Mouse (Mus musculus): ENCODE measurements around the gene Plau. TPM values are rescaled to one million over a fixed set of nuclear protein-coding genes. Genes with fewer than 3 reads are reported as not detected.

The Plau gene
- polyA plus RNA-seq, 1 experiment from 2014 or later, result 0.15 TPM

GRCm38 (mm10) chr14:20795423-20796152, 40.9 kb upstream of the Plau start:
- Histone ChIP-seq H3K9me3 (no peaks in the 10 kb centered on the region), H3K27me3 (0 out of 2 replicates have a peak, but pooled peaks cover 6% of the 10 kb centered on the region), H3K9ac (no peak overlapping the region), H3K4me1 (peaks cover 45% of the 10 kb centered on the region), H3K4me3 (replicated peaks) (no peak overlapping the region), H3K36me3 (replicated peaks) (peaks cover 11% of the 10 kb centered on the region), H3K4me2 (no peak overlapping the region; the same call in 1 of the 2 replicates), H3K27ac (no peak overlapping the region)
- ATAC-seq (ENCODE audit: low FRiP score), result no peak
- WGBS, result 50% methylated on average over 7 of the region's 9 CpGs

- no peak overlapping the region for H3K4me2 ChIP-seq
- no peak overlapping the region; the same call in 1 of the 2 replicates for H3K27ac ChIP-seq
- no peaks in the 10 kb centered on the region for H3K9me3 ChIP-seq
- ATAC-seq (ENCODE audit: low FRiP score), result no peak
- no peak overlapping the region for H3K4me3 ChIP-seq (replicated peaks)
- 71% methylated on average over 8 of the region's 8 CpGs for WGBS
- H3K9ac ChIP-seq, result no peak overlapping the region
- H3K36me3 ChIP-seq (replicated peaks), result peaks cover 6% of the 10 kb centered on the region
- peaks cover 45% of the 10 kb centered on the region for H3K4me1 ChIP-seq
- 0 out of 2 replicates have a peak, but pooled peaks cover 6% of the 10 kb centered on the region for H3K27me3 ChIP-seq
Observed at GRCm38 (mm10) chr14:20796170-20796569, 40.3 kb upstream of the Plau start.

- ATAC-seq (ENCODE audit: low FRiP score), result no peak; the same call in 1 of the 2 replicates
- peaks cover 2% of the 10 kb centered on the region; the same call in 1 of the 2 replicates for H3K36me3 ChIP-seq (replicated peaks)
- no peaks in the 10 kb centered on the region for H3K9me3 ChIP-seq
- H3K27me3 ChIP-seq, result 0 out of 2 replicates have a peak, but pooled peaks cover 6% of the 10 kb centered on the region
- H3K27ac ChIP-seq, result no peak overlapping the region
- WGBS, result 28% methylated on average over 8 of the region's 8 CpGs
- no peak overlapping the region for H3K4me2 ChIP-seq
- no peak overlapping the region for H3K9ac ChIP-seq
- peaks cover 44% of the 10 kb centered on the region for H3K4me1 ChIP-seq
- no peak overlapping the region for H3K4me3 ChIP-seq (replicated peaks)
Observed at GRCm38 (mm10) chr14:20796643-20797042, 39.8 kb upstream of the Plau start.

- Histone ChIP-seq H3K36me3 (replicated peaks) (no peaks in the 10 kb centered on the region), H3K4me3 (replicated peaks) (no peak overlapping the region), H3K9ac (no peak overlapping the region), H3K4me1 (peaks cover 29% of the 10 kb centered on the region), H3K27me3 (0 out of 2 replicates have a peak, but pooled peaks cover 6% of the 10 kb centered on the region), H3K27ac (no peak overlapping the region), H3K9me3 (no peaks in the 10 kb centered on the region), H3K4me2 (no peak overlapping the region)
- ATAC-seq (ENCODE audit: low FRiP score), result no peak
- WGBS, result 85% methylated on average over 6 of the region's 6 CpGs
Observed at GRCm38 (mm10) chr14:20798300-20798699, 38.2 kb upstream of the Plau start.

- ATAC-seq (ENCODE audit: low FRiP score), result no peak
- 7% methylated on average over 7 of the region's 7 CpGs for WGBS
Observed at GRCm38 (mm10) chr14:20798761-20799160, 37.7 kb upstream of the Plau start.

GRCm38 (mm10) chr14:20802926-20803605, 33.4 kb upstream of the Plau start:
- WGBS, result 47% methylated on average over 2 of the region's 2 CpGs

More at GRCm38 (mm10) chr14:20798761-20799160, 37.7 kb upstream of the Plau start:
- Histone ChIP-seq H3K36me3 (replicated peaks) (no peaks in the 10 kb centered on the region), H3K27ac (no peak overlapping the region), H3K9me3 (no peaks in the 10 kb centered on the region), H3K4me1 (peaks cover 29% of the 10 kb centered on the region), H3K4me3 (replicated peaks) (no peak overlapping the region), H3K4me2 (no peak overlapping the region), H3K9ac (no peak overlapping the region), H3K27me3 (0 out of 2 replicates have a peak, but pooled peaks cover 6% of the 10 kb centered on the region)

GRCm38 (mm10) chr14:20803606-20803938, 32.9 kb upstream of the Plau start:
- Histone ChIP-seq H3K4me2 (no peak overlapping the region), H3K9ac (no peak overlapping the region), H3K4me3 (replicated peaks) (no peak overlapping the region), H3K4me1 (no peaks in the 10 kb centered on the region), H3K36me3 (replicated peaks) (no peaks in the 10 kb centered on the region), H3K27ac (no peak overlapping the region), H3K27me3 (no peaks in the 10 kb centered on the region), H3K9me3 (no peaks in the 10 kb centered on the region)
- ATAC-seq (ENCODE audit: low FRiP score), result peak; percentile 69; the same call in 1 of the 2 replicates
- WGBS, result 5% methylated on average over 7 of the region's 7 CpGs

More at GRCm38 (mm10) chr14:20802926-20803605, 33.4 kb upstream of the Plau start:
- Histone ChIP-seq H3K27ac (no peak overlapping the region), H3K4me2 (no peak overlapping the region), H3K36me3 (replicated peaks) (no peaks in the 10 kb centered on the region), H3K9ac (no peak overlapping the region), H3K9me3 (no peaks in the 10 kb centered on the region), H3K4me3 (replicated peaks) (no peak overlapping the region), H3K4me1 (no peaks in the 10 kb centered on the region), H3K27me3 (0 out of 2 replicates have a peak, but pooled peaks cover 5% of the 10 kb centered on the region)
- ATAC-seq (ENCODE audit: low FRiP score), result peak; percentile 63; the same call in 1 of the 2 replicates

GRCm38 (mm10) chr14:20804481-20804880, 32.0 kb upstream of the Plau start:
- H3K4me3 ChIP-seq (replicated peaks), result no peak overlapping the region
- no peak for ATAC-seq (ENCODE audit: low FRiP score)
- H3K27ac ChIP-seq, result no peak overlapping the region
- no peaks in the 10 kb centered on the region for H3K4me1 ChIP-seq
- no peaks in the 10 kb centered on the region for H3K9me3 ChIP-seq
- 73% methylated on average over 5 of the region's 5 CpGs for WGBS
- H3K27me3 ChIP-seq, result no peaks in the 10 kb centered on the region
- no peak overlapping the region for H3K4me2 ChIP-seq
- no peak overlapping the region for H3K9ac ChIP-seq
- H3K36me3 ChIP-seq (replicated peaks), result no peaks in the 10 kb centered on the region

- Histone ChIP-seq H3K4me3 (replicated peaks) (no peak overlapping the region), H3K4me1 (no peaks in the 10 kb centered on the region), H3K9ac (no peak overlapping the region), H3K27ac (no peak overlapping the region), H3K36me3 (replicated peaks) (no peaks in the 10 kb centered on the region), H3K4me2 (no peak overlapping the region), H3K9me3 (no peaks in the 10 kb centered on the region), H3K27me3 (no peaks in the 10 kb centered on the region)
- ATAC-seq (ENCODE audit: low FRiP score), result peak; percentile 17; the same call in 1 of the 2 replicates
- 72% methylated on average over 9 of the region's 9 CpGs for WGBS
Observed at GRCm38 (mm10) chr14:20804964-20805672, 31.3 kb upstream of the Plau start.

GRCm38 (mm10) chr14:20806116-20806840, 30.2 kb upstream of the Plau start:
- H3K27me3 ChIP-seq, result no peaks in the 10 kb centered on the region
- H3K36me3 ChIP-seq (replicated peaks), result no peaks in the 10 kb centered on the region
- H3K9me3 ChIP-seq, result no peaks in the 10 kb centered on the region
- 91% methylated on average over 14 of the region's 14 CpGs for WGBS
- no peak for ATAC-seq (ENCODE audit: low FRiP score)
- no peak overlapping the region for H3K9ac ChIP-seq
- no peak overlapping the region for H3K4me2 ChIP-seq
- H3K4me3 ChIP-seq (replicated peaks), result no peak overlapping the region
- H3K27ac ChIP-seq, result no peak overlapping the region
- H3K4me1 ChIP-seq, result no peaks in the 10 kb centered on the region

GRCm38 (mm10) chr14:20809349-20809748, 27.1 kb upstream of the Plau start:
- Histone ChIP-seq H3K4me2 (no peak overlapping the region), H3K9ac (no peak overlapping the region), H3K36me3 (replicated peaks) (no peaks in the 10 kb centered on the region), H3K27me3 (no peaks in the 10 kb centered on the region), H3K4me1 (no peaks in the 10 kb centered on the region), H3K27ac (no peak overlapping the region), H3K9me3 (no peaks in the 10 kb centered on the region), H3K4me3 (replicated peaks) (no peak overlapping the region)
- no peak for ATAC-seq (ENCODE audit: low FRiP score)
- 82% methylated on average over 4 of the region's 4 CpGs for WGBS

- Histone ChIP-seq H3K9ac (no peak overlapping the region), H3K4me1 (no peaks in the 10 kb centered on the region), H3K27ac (no peak overlapping the region), H3K4me3 (replicated peaks) (no peak overlapping the region), H3K27me3 (no peaks in the 10 kb centered on the region), H3K36me3 (replicated peaks) (no peaks in the 10 kb centered on the region), H3K9me3 (no peaks in the 10 kb centered on the region), H3K4me2 (no peak overlapping the region)
- no peak for ATAC-seq (ENCODE audit: low FRiP score)
Observed at GRCm38 (mm10) chr14:20809820-20810219, 26.6 kb upstream of the Plau start.
